Mouse (Mus musculus) ES-Bruce4 (cell line): ENCODE results near the gene Gm6034. TPM values are rescaled to one million over a fixed set of nuclear protein-coding genes. Genes with fewer than 3 reads are reported as not detected.

Source experiments
- H3K27ac ChIP-seq: 2 replicates; pipeline ENCODE4 v1.5.1; 2012; ENCODE audit warnings: low read length, inconsistent platforms; ENCODE audit not compliant: insufficient read depth
- H3K27me3 ChIP-seq: 2 replicates; pipeline ENCODE4 v1.6.1; 2012; ENCODE audit warnings: mild to moderate bottlenecking, low read length, inconsistent platforms; ENCODE audit not compliant: control insufficient read depth, poor library complexity, insufficient read depth, severe bottlenecking
- H3K36me3 ChIP-seq: 2 replicates; pipeline ENCODE4 v1.6.1; 2012; ENCODE audit warnings: inconsistent platforms, mild to moderate bottlenecking, low read length, moderate library complexity; ENCODE audit not compliant: control insufficient read depth, poor library complexity, insufficient read depth, severe bottlenecking
- H3K4me1 ChIP-seq: one replicate; pipeline ENCODE4 v1.8.1; 2011; ENCODE audit warnings: low read length; ENCODE audit not compliant: control insufficient read depth, insufficient read depth
- H3K4me3 ChIP-seq: 2 replicates; pipeline ENCODE4 v1.5.1; 2011; ENCODE audit warnings: low read depth, mild to moderate bottlenecking, low read length
- H3K9ac ChIP-seq: 2 replicates; pipeline ENCODE4 v1.6.1; 2012; ENCODE audit warnings: low read depth, mild to moderate bottlenecking, inconsistent platforms; ENCODE audit not compliant: poor library complexity, severe bottlenecking
- H3K9me3 ChIP-seq: replicated peaks from 2 replicates; pipeline ENCODE4 v1.6.1; 2012; ENCODE audit warnings: mild to moderate bottlenecking, low read length, inconsistent platforms; ENCODE audit not compliant: control insufficient read depth, poor library complexity, insufficient read depth, severe bottlenecking
- CTCF ChIP-seq: IDR thresholded peaks from one replicate; pipeline ENCODE4 v1.8.1; 2011; ENCODE audit warnings: low read depth, low read length
- EP300 ChIP-seq: IDR thresholded peaks from 2 replicates; pipeline ENCODE4 v1.6.1; 2011; ENCODE audit warnings: low read depth, low read length; ENCODE audit not compliant: insufficient read depth
- POLR2A ChIP-seq: IDR thresholded peaks from one replicate; pipeline ENCODE4 v1.8.1; 2011; ENCODE audit warnings: low read length; ENCODE audit not compliant: insufficient read depth
- polyA plus RNA-seq: library from polyadenylated mRNA; stranded (reverse); fragments of >200 nt; gene quantifications from 2 replicates; pipeline ENCODE4 v1.2.4, GENCODE M21; 2011; ENCODE audit warnings: low read depth; ENCODE audit not compliant: missing spikeins, insufficient read depth, insufficient read length

Gm6034 gene
- polyA plus RNA-seq, 1 experiment, result not detected

- peaks cover 16% of the 10 kb centered on the region for H3K9me3 ChIP-seq
- no peaks in the 10 kb centered on the region for H3K27me3 ChIP-seq
- H3K36me3 ChIP-seq, result no peaks in the 10 kb centered on the region
- no peak overlapping the region for H3K4me3 ChIP-seq
- no peaks in the 10 kb centered on the region for H3K4me1 ChIP-seq
- TF ChIP-seq POLR2A (no peak), EP300 (no peak), CTCF (no peak)
- no peak overlapping the region for H3K27ac ChIP-seq
- H3K9ac ChIP-seq, result no peak overlapping the region
Measured at GRCm38 (mm10) chr17:36022098-36022497, 20.7 kb upstream of the Gm6034 start.

GRCm38 (mm10) chr17:36022922-36023321 lies 19.8 kb upstream of the Gm6034 start:
- H3K9me3 ChIP-seq, result peaks cover 16% of the 10 kb centered on the region
- H3K36me3 ChIP-seq, result no peaks in the 10 kb centered on the region
- no peaks in the 10 kb centered on the region for H3K27me3 ChIP-seq
- H3K4me3 ChIP-seq, result no peak overlapping the region
- TF ChIP-seq POLR2A (no peak), CTCF (no peak), EP300 (no peak)
- H3K27ac ChIP-seq, result no peak overlapping the region
- no peak overlapping the region for H3K9ac ChIP-seq
- H3K4me1 ChIP-seq, result no peaks in the 10 kb centered on the region

- H3K36me3 ChIP-seq, result no peaks in the 10 kb centered on the region
- H3K9ac ChIP-seq, result no peak overlapping the region
- H3K9me3 ChIP-seq, result peaks cover 16% of the 10 kb centered on the region
- H3K4me3 ChIP-seq, result no peak overlapping the region
- H3K27me3 ChIP-seq, result no peaks in the 10 kb centered on the region
- no peaks in the 10 kb centered on the region for H3K4me1 ChIP-seq
- TF ChIP-seq EP300, result no peak
- no peak for TF ChIP-seq CTCF
- TF ChIP-seq POLR2A, result no peak
- no peak overlapping the region for H3K27ac ChIP-seq
Measured at GRCm38 (mm10) chr17:36023710-36024654, 18.8 kb upstream of the Gm6034 start.

GRCm38 (mm10) chr17:36025197-36025596 lies 17.6 kb upstream of the Gm6034 start:
- no peak overlapping the region for H3K4me3 ChIP-seq
- no peaks in the 10 kb centered on the region for H3K27me3 ChIP-seq
- no peak overlapping the region for H3K9ac ChIP-seq
- peaks cover 16% of the 10 kb centered on the region for H3K9me3 ChIP-seq
- no peaks in the 10 kb centered on the region for H3K4me1 ChIP-seq
- H3K36me3 ChIP-seq, result no peaks in the 10 kb centered on the region
- no peak for TF ChIP-seq EP300
- TF ChIP-seq POLR2A, result no peak
- no peak for TF ChIP-seq CTCF
- H3K27ac ChIP-seq, result no peak overlapping the region

GRCm38 (mm10) chr17:36025901-36026300 lies 16.9 kb upstream of the Gm6034 start:
- no peak for TF ChIP-seq POLR2A
- no peak for TF ChIP-seq EP300
- TF ChIP-seq CTCF, result no peak
- H3K4me1 ChIP-seq, result no peaks in the 10 kb centered on the region
- no peak overlapping the region for H3K4me3 ChIP-seq
- H3K27ac ChIP-seq, result no peak overlapping the region
- H3K27me3 ChIP-seq, result no peaks in the 10 kb centered on the region
- peaks cover 16% of the 10 kb centered on the region for H3K9me3 ChIP-seq
- no peaks in the 10 kb centered on the region for H3K36me3 ChIP-seq
- H3K9ac ChIP-seq, result no peak overlapping the region

- Histone ChIP-seq H3K4me3 (no peak overlapping the region), H3K27me3 (no peaks in the 10 kb centered on the region), H3K27ac (no peak overlapping the region), H3K36me3 (no peaks in the 10 kb centered on the region), H3K9me3 (peaks cover 16% of the 10 kb centered on the region), H3K9ac (no peak overlapping the region), H3K4me1 (no peaks in the 10 kb centered on the region)
- TF ChIP-seq CTCF, result no peak
- no peak for TF ChIP-seq POLR2A
- no peak for TF ChIP-seq EP300
Measured at GRCm38 (mm10) chr17:36027663-36028062, 15.1 kb upstream of the Gm6034 start.
